Mouse (Mus musculus) megakaryocyte-erythroid progenitor cell, adult 5-6 weeks (primary cell): ENCODE data around the gene Kcnc1. TPM values are rescaled to one million over a fixed set of nuclear protein-coding genes. Genes with fewer than 3 reads are reported as not detected.
A peak's percentile ranks its signal among the peaks of the same experiment; 100 is the strongest.

Experiments
- ATAC-seq: replicated peaks from 2 replicates; pipeline ENCODE4 v1.8.0; 2016; ENCODE audit warnings: mild to moderate bottlenecking, inconsistent platforms; ENCODE audit not compliant: severe bottlenecking, poor library complexity, low FRiP score, low TSS enrichment
- total RNA-seq, 2 experiments: library from RNA; stranded (forward) in 1 of 2; stranded (reverse) in 1 of 2; fragments of 200-1000, 215-1000 nt in 1 of 2; fragments of >200 nt in 1 of 2; fragmentation: Nextera tagmentation in 1 of 2; gene quantifications; 2 replicates each; pipeline ENCODE4 v1.2.3; 2014 to 2017

Kcnc1 gene
- total RNA-seq, 2 experiments from 2014 or later = 0.19 to 10.7 TPM

DNA sequence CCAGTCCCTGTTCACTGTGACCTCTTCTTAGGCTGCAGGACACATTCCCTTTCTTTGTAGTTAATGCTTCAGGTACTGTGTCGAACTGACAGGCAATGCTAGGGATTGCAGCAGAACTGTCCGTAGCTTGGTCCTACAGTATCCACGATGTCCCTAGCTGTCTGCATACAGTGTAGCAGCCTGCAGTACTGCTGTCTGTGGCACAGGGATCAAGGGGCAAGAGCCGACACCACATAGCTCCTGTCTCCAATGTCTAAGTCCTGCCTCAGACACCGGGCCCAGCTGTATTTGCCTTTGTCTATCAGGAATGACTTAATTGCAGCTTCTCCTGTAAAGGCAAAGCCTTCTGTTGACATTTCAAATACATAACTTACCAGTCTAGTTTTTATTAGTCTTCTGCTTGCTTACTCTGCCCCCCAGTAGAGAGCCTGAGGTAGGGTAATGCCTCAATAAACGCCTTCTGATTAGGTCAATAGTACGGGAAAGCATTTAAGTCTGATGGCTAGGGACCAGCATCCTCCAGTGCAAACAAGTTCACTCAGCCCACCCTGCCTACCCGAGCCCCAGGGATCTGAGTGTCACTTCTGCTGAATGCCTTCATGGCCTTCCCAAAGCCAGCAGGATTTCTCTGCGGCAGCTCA is 63.4 kb downstream of the Kcnc1 start:
- ATAC-seq = no peak

DNA sequence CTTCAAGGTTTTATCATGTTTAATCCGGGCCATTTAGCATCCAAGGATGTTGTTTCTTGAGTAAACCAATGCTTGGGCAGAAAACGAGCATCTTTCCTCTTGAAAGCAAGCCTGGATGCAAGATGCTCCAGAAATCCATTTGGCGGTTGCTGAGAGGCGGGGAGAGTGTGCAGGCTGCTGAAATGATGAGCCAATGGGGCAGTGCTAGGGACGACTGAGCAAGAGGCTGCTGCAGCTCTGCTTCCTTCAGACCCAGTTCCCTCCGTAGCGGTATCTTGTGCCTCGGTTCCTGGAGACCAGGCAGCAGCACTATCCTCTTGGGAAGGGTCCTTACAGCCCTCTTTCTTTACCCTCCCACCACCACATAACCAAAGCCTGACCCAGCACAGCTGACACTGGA is 66.0 kb downstream of the Kcnc1 start:
- ATAC-seq = no peak

DNA sequence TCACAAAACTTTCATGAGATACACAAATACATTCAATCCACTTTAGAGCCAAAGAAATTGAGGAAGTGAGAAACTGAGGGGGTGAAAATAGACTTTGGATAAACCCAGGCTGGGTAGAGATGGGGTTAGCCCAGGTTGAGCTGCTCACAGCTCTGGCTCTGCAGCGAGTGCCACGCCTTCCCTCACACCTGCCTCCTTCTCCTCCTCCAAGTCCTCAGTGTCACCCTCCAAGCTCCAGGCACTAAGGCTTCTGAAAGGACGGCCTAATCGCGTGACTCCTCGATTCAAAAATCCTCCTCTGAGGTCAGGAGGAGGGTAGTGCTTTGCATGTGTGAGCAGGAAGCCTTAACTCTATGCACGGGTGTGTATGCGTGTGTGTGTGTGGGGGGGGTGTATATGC is 66.8 kb downstream of the Kcnc1 start:
- no peak for ATAC-seq

DNA sequence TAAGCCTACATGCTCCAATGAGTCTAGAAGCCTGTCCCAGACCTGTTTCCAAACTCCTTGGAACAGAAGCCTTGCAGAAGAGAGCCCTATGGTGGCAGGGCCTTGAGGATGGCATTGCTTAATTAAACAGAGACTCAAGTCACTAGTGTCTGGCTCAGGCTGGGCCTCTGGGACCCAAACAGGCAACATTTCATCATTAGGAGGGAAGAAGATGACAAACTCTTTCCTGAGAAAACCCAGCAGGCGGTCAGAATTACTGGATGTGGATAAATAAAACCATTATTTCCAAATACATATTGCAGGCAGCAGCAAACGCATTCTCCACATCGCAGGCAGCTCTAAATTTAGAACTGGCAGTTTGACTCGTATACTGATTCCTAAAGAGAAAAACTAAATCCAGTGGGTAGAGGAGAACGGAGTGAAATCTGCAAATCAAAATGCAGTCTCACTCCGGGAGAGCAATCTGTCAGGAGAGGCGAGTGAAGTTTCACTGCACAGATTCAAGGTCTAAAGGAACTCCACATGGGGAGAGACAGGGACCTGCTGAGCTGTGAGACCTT is 70.2 kb downstream of the Kcnc1 start:
- no peak for ATAC-seq

DNA sequence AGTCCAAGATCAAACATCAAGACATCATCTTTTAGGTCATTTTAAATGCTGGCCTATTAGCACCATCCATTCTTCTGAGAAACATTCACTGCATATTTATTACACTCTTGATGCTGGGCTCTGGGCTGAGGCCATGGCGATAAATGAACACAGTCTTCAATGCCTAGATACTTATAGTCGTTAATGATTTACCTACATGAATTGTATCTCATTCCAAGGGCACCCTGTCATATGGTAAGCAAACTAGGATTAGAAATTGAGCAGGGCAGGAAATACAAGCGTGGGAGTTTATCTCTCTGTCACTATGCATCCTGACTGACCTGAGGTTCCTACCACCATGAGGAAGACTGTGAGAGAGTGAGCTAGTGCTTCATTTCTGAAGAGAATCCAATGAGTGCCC is 73.2 kb downstream of the Kcnc1 start:
- ATAC-seq = no peak

DNA sequence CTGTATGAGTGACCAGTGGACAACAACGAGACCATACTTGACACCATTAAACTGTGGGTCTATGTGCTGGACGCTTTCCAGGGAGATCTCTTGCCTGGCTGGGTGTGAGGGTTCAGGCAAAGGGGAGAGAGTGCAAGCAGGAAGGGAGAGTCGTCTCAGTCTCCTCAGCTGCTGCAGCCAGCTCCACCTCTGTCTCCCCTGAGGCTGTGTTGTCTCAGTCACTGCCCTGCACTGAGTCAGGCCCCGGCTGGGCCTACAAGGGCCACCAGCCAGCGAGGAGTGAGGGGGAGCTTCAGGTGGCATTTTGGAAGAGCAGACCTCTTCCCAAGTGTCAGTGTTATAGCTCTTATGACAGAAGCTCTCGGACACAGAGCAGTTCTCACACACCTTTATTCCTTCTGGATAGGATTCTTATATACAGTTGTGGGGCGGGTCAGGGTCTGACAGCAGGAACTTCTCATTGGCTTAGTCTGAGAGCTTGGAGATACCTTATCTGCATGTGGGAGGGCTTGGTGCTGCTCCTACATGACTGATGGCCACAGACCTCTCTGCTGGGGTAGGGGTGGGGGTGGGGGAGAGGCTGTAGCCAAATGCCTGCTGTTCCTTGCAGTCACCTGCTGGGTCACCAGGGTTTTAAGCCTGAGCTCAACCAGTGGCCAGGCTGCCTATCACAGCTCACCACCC is 74.9 kb downstream of the Kcnc1 start:
- ATAC-seq = 0 out of 2 replicates have a peak, but pooled peaks have one; percentile 30

DNA sequence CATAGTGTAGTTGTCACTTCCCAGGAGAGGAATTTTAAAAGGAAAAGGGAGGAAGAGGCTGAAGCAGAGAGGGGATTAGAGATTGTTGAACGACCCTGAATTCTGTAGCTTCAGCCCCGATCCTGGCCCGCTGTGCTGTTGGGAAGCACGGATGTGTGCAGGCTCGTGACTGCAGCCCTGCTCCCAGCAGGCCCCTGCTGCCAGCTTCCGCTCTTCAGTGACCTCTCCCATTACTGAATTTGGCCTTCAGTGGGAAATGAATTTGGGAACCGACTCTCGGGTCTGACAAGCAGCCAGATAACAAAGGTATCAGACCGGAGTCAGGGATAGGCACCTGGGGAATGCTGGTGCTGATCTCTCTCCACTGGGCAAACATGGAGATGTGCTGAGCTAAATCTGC is 76.8 kb downstream of the Kcnc1 start:
- no peak for ATAC-seq

DNA sequence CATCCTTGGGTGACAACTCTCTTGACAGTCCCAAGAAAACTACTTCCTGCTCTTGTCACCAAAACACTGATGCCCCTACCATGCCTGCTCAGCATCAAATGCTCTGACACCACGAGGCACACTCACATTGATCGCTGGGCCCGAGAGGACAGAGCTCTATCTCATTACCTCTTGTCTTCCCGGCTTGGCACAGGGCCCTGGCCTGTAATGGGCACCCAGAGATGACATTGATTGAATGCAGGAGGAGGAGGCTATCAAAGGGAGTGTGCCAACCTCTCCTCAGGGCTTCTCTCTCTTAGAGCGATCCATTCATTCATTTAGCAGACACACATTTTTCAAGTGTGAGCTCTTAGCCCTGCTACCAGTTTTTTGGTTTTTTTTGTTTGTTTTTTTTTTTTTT is 79.2 kb downstream of the Kcnc1 start:
- no peak for ATAC-seq

DNA sequence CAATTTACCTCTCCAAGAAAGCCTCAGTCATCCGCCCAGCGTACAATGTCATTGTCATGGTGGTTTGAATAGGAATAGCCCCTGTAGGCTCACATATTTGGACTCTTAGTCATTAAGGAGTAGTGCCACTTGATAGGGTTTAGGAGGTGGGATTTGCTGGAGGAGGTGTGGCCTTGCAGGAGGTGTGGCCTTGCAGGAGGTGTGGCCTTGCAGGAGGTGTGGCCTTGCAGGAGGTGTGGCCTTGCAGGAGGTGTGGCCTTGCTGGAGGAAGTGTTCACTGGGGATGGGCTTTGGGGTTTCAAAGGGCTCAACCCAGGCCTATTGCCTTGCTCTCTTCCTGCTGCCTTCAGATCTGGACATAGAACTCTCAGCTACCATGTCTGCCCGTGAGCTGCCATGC is 81.2 kb downstream of the Kcnc1 start:
- peak; percentile 69 for ATAC-seq

DNA sequence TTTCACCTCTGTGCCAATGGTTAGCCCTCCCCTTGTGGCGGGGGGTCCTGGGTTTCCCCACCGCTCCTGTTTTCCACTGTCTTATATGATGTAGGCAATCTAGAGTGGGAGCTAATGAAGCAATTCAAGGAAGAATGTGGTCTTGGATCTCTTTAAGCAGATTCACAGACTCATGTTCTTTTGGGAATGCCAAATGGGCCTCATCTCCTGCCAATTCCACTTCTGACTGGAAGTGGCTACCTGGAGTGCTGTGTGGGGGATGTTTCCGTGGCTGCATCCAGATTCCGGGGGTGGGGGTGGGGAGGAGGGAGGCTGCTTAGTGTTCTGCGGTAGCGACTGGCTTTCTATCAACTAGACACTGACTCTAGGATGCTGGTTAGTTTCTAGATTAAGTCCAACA is 83.5 kb downstream of the Kcnc1 start:
- no peak for ATAC-seq

DNA sequence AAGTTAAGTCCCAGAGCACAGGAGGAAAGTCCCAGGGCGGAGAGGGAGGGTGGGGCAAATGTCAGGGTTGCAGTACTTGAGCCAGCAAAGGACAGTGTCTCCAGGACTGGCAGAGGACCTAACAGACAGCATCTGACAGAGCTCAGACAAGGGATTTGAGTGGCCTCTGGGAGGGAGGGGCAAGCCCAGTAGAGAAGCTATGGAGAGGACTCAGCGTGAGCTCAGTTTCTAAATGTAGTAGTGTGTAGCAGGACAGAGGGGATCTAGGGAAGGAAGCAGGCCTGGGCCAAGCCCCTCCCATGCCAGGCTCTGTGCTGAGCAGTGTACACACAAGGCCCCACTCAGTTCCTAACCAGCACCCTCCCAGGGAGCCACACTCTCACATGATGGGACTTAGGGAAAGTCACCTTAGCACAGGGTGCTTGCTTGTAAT is 85.8 kb downstream of the Kcnc1 start:
- ATAC-seq = 0 out of 2 replicates have a peak, but pooled peaks have one; percentile 22

DNA sequence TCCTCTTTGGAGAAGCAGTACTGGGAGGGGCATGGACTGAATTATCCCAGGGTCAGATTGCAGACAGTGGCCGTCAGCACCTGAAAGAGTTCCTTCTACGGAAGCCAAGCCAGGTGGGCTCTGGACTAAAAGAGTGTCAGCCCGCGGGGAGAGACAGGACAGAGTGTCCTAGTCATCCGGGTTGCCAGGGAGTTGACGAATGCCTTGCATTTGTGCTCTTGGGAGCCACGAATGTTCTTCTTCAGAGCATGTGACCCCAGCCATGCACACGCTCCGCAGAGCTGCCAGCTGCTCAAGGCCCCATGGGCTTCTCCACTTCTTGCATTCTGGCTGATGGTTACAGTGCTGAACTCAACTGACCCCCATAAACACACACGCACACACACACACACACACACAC is 86.8 kb downstream of the Kcnc1 start:
- ATAC-seq = no peak

DNA sequence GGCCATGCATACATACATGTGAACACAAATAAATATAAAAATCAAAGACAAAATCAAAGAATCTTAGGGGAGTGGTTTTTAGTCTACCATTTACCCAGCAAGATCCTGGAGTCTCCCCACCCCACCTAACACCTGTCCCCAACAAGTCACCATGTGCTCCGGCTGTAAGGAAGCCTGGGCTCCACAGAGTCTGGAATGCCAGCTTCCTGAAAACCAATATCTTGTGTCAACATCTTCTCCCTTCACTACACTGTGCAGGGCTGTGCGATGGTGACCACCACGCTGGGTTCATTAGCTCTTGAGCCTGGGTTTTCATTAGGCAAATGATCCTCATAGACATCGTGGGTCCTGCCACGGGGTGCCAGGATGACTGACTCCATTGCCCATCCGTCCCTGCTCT is 87.9 kb downstream of the Kcnc1 start:
- no peak for ATAC-seq

DNA sequence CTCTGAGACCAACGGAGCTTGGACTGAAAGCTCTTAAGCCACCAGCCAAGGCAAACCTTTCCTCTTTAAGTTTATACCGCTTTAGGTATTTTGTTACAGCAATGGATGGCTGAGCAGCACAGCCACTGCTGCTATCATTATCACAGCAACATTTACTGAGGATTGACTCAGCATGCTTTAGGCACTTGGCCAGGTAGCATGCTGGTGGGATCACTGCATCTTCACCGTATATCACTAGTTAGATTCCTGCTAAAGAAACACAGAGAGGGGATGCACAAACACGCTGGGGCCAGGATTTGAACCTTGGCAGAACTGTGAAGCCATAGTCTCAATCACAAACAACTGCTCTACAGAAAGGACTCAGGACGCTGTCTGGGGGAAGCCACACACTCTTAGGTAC is 90.5 kb downstream of the Kcnc1 start:
- ATAC-seq = no peak

DNA sequence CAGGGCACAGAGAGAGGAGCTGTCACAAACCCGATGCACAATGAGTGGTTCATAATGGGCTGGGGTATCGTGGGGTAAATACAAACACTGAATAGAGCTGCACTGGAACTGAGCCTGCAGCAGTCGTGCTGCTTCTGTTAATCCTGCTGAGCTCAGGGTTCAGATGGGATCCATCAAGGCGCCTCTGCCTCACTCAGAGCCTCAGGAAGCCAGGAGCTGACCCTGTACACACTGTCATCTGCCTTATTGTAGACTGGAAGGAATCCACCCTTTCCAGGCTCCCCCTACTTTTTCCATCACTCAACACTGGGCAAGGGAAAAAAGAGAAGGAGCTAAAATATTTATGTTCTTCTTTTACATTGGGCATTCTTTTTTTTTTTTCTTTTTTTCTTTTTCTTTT is 91.1 kb downstream of the Kcnc1 start:
- no peak for ATAC-seq

Other genes with a start within 250 kb of the Kcnc1 start
- not detected in 2 replicates for gene Abcc8, start 216.5 kb upstream of the Kcnc1 start, total RNA-seq (2014; fragmentation: Nextera tagmentation)
- not detected in 2 replicates for gene Abcc8, start 216.5 kb upstream of the Kcnc1 start, total RNA-seq (2017)
- not detected in 2 replicates for gene Ush1c, start 158.0 kb upstream of the Kcnc1 start, total RNA-seq (2014; fragmentation: Nextera tagmentation)
- gene Ush1c, start 158.0 kb upstream of the Kcnc1 start, total RNA-seq (2017) = not detected in 2 replicates
- not detected in 2 replicates for gene Otog, start 155.5 kb upstream of the Kcnc1 start, total RNA-seq (2014; fragmentation: Nextera tagmentation)
- not detected in 2 replicates for gene Otog, start 155.5 kb upstream of the Kcnc1 start, total RNA-seq (2017)
- gene Myod1, start 20.0 kb upstream of the Kcnc1 start, total RNA-seq (2014; fragmentation: Nextera tagmentation) = not detected in 2 replicates
- not detected in 2 replicates for gene Myod1, start 20.0 kb upstream of the Kcnc1 start, total RNA-seq (2017)
- gene Sergef, start 243.3 kb downstream of the Kcnc1 start, total RNA-seq (2014; fragmentation: Nextera tagmentation) = 8.6 and 17.3 TPM in 2 replicates
- gene Sergef, start 243.3 kb downstream of the Kcnc1 start, total RNA-seq (2017) = 9.0 and 10.2 TPM in 2 replicates